Mouse (Mus musculus): ENCODE measurements around the gene Prkar2b.

DNA sequence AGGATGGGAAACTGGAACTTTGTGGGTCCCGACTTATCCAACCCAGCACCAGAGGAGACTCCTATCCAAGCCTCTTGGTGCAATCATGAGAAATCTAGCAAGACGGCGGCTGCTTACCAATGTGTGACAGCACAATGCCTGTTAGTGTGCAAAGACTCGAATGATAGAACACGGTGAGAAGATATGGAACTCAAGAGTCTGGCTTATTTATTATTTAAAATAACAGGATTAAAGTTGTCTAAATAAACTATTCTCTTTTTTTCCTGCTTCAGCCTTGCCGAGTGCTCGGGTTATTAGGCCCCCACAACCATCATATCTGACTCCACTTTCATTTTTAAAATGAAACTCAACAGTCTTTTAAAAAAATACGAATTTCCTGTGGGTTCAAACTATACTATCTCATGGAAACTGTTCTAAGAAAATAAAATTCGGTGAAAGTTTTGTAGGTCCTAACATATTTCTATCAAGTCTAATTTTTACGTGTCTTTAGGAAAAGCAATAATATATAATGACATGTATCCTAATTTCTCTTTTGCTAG lies 54.6 kb downstream of the Prkar2b start:
- TF ChIP-seq POLR2A (IDR thresholded peaks at IDR 0.05; ENCODE audit: control insufficient read depth, extremely low read depth, insufficient read depth, low read length, poor library complexity) (no peak), CTCF (IDR thresholded peaks at IDR 0.05; ENCODE audit: borderline replicate concordance, control insufficient read depth, extremely low read depth, insufficient read depth, low read length, poor library complexity) (no peak)
